Mouse (Mus musculus) embryonic facial prominence, embryonic 13.5 days (tissue): ENCODE measurements around the gene Olfr311. TPM values are rescaled to one million over a fixed set of nuclear protein-coding genes. Genes with fewer than 3 reads are reported as not detected.
A peak's percentile ranks its signal among the peaks of the same experiment; 100 is the strongest.
"Not testable (repeated sequence)": the region's sequence is repeated elsewhere in the genome, so short reads cannot be mapped to it uniquely, and the experiment has no call there.

Experiments used
- ATAC-seq: fragments of 200-750 bp; cut with Nextera tagmentation; 2 replicates; pipeline ENCODE4 v1.8.0; 2017; ENCODE audit warnings: low read depth; ENCODE audit not compliant: insufficient number of reproducible peaks, insufficient read depth, low FRiP score, low TSS enrichment
- H3K27ac ChIP-seq: fragments of 300-500 bp; sonication (generic); 2 replicates; pipeline ENCODE4 v1.5.1; 2015; ENCODE audit warnings: moderate library complexity, mild to moderate bottlenecking, inconsistent platforms
- H3K27me3 ChIP-seq: fragments of 300-500 bp; sonication (generic); 2 replicates; pipeline ENCODE4 v1.6.1; 2015; ENCODE audit warnings: mild to moderate bottlenecking, inconsistent platforms
- H3K36me3 ChIP-seq: fragments of 300-500 bp; sonication (generic); 2 replicates; pipeline ENCODE4 v1.6.1; 2015; ENCODE audit warnings: mild to moderate bottlenecking, inconsistent platforms
- H3K4me1 ChIP-seq: fragments of 300-500 bp; sonication (generic); 2 replicates; pipeline ENCODE4 v1.6.1; 2015; ENCODE audit warnings: inconsistent platforms
- H3K4me2 ChIP-seq: fragments of 300-500 bp; sonication (generic); 2 replicates; pipeline ENCODE4 v1.6.1; 2015; ENCODE audit warnings: moderate library complexity, mild to moderate bottlenecking, inconsistent platforms
- H3K4me3 ChIP-seq: fragments of 300-500 bp; sonication (generic); 2 replicates; pipeline ENCODE4 v1.5.1; 2015; ENCODE audit warnings: mild to moderate bottlenecking, inconsistent platforms
- H3K9ac ChIP-seq: fragments of 300-500 bp; sonication (generic); 2 replicates; pipeline ENCODE4 v1.6.1; 2015; ENCODE audit warnings: mild to moderate bottlenecking, inconsistent platforms
- H3K9me3 ChIP-seq: fragments of 300-500 bp; sonication (generic); 2 replicates; pipeline ENCODE4 v1.6.1; 2016; ENCODE audit warnings: inconsistent platforms
- WGBS: fragments of 180-500 bp; shearing (Covaris S2); methylation state at CpG from one replicate; pipeline ENCODE4 v1.1.7; 2015; ENCODE audit warnings: mixed read lengths; 5-methylcytosine and 5-hydroxymethylcytosine counted together
- polyA plus RNA-seq: library from polyadenylated mRNA; unstranded; fragments of >200 nt; fragmentation: Nextera tagmentation; extraction: Ambion mirVana; gene quantifications from 2 replicates; pipeline ENCODE4 v1.2.1, GENCODE M21; 2015

The Olfr311 gene
- polyA plus RNA-seq, 1 experiment from 2014 or later: not detected

DNA sequence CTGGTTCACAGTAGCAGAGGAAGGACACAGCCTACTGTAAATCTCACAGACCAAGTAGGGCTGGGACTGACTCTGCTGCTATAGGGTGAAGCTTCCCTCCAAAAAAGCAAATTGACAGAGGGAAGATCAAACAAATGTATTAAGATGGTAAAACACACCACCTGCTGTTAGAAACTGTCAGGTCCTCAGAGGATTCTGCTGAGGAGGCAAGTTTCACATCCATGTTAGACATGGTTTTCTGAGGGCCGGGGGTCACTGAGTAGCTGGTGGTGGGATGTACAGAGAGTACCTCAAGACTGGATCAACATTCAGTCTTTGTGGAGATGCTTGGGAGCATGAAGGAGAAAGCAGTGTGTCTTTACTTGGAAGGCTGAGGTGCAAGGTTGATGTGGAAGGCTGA is 23.4 kb upstream of the Olfr311 start:
- H3K4me2 ChIP-seq: no peak overlapping the region
- no peak overlapping the region for H3K27ac ChIP-seq
- H3K9ac ChIP-seq: no peak overlapping the region
- 79% methylated on average over 1 of the region's 1 CpGs for WGBS
- no peaks in the 10 kb centered on the region for H3K27me3 ChIP-seq
- no peak overlapping the region for H3K4me3 ChIP-seq
- H3K36me3 ChIP-seq: no peaks in the 10 kb centered on the region
- no peaks in the 10 kb centered on the region for H3K9me3 ChIP-seq
- H3K4me1 ChIP-seq: no peaks in the 10 kb centered on the region
- no peak for ATAC-seq

DNA sequence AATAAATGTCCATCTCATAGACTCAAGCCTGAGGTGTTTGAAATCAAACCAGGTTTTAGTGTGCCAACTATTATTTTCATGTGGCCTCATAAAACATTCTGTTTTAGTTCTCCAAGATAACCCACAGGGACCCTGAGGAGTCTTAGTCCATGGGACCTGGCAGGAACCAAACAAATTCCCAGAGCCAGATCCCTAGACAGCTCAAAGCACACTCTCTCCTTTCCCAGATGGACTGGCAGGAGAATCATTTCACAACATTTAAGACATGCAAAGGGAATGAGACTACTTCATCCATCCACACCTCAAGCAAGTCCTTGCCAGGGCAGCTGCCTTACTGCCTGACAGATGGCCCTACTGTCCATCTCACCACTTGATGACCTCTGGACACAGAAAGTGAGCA is 10.1 kb upstream of the Olfr311 start, which contains the start of gene Olfr312:
TSS of gene Olfr312 (plus strand) at position 301 of the 400 bp plus-strand sequence.
- not testable (repeated sequence) for H3K36me3 ChIP-seq, H3K4me1 ChIP-seq, H3K4me2 ChIP-seq, H3K27ac ChIP-seq, H3K27me3 ChIP-seq, ATAC-seq, H3K9me3 ChIP-seq, H3K4me3 ChIP-seq, H3K9ac ChIP-seq

DNA sequence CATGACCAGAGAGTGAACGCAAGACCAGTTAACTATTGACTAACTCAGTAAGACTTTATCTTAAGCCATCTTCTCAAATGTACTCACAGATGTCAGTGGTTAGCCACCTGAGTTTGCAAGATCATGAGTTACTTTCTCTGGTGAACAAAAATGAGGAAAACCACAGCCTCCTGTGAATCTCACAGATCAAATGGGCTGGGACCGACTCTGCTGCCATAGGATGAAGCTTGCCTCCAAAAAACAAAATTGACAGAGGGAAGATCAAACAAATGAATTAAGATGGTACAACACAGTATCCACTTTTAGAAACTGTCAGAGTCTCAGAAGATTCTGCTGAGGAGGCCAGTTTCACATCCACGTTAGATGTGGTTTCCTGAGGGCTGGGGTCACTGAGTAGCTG is 9.3 kb upstream of the Olfr311 start:
- H3K4me3 ChIP-seq: no peak overlapping the region
- no peak overlapping the region for H3K27ac ChIP-seq
- no peak overlapping the region for H3K4me2 ChIP-seq
- no peaks in the 10 kb centered on the region for H3K27me3 ChIP-seq
- no peaks in the 10 kb centered on the region for H3K4me1 ChIP-seq
- H3K36me3 ChIP-seq: no peaks in the 10 kb centered on the region
- no peak overlapping the region for H3K9ac ChIP-seq
- WGBS: 70% methylated on average over 3 of the region's 3 CpGs
- no peaks in the 10 kb centered on the region for H3K9me3 ChIP-seq
- ATAC-seq: no peak

GRCm38 (mm10) chr11:58832541-58832940 is 6.5 kb upstream of the Olfr311 start:
- WGBS: 66% methylated on average over 3 of the region's 3 CpGs
- not testable (repeated sequence) for H3K27ac ChIP-seq, H3K27me3 ChIP-seq, H3K9ac ChIP-seq, H3K9me3 ChIP-seq, H3K4me3 ChIP-seq, ATAC-seq, H3K36me3 ChIP-seq, H3K4me2 ChIP-seq, H3K4me1 ChIP-seq

DNA sequence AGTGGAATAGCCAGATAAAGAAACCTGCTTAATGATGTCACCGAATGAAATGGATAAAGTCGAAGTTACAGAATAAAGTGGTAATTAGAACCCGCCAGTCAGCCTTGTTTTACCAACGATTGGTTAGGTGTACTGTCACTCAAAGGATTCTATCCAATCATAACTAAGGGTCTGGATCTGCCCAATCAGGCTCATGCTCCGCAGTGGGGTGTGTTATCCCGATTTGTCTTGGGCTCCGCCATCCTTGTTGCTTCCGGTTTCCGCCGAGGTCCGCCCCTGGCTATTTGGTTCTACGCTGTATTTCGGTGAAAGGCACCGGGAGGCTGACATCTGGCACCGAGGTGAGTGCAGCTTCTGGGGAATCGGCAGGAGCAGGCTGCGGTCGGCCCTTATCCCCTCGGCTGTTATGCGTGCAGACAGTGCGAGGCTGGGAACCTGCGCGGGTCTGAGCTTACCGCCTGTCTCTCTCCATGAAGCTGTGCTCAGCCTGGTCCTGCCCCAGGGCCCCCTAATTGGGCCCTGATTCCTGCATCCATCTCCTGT is 7.9 kb downstream of the Olfr311 start, which contains the start of gene Gm12258:
TSS of gene Gm12258 (plus strand) at position 240 of the 543 bp plus-strand sequence.
- Histone ChIP-seq H3K4me3 (peak within 1 kb of the TSS; percentile 83), H3K36me3 (peaks cover 27% of the 10 kb centered on the region), H3K27me3 (no peaks in the 10 kb centered on the region), H3K4me1 (peaks cover 6% of the 10 kb centered on the region), H3K27ac (peak within 1 kb of the TSS; percentile 69), H3K9ac (peak within 1 kb of the TSS; percentile 86), H3K9me3 (no peaks in the 10 kb centered on the region), H3K4me2 (peak within 1 kb of the TSS; percentile 82)
- WGBS: under 1% methylated on average over 24 of the region's 24 CpGs
- ATAC-seq: peak; percentile 99

DNA sequence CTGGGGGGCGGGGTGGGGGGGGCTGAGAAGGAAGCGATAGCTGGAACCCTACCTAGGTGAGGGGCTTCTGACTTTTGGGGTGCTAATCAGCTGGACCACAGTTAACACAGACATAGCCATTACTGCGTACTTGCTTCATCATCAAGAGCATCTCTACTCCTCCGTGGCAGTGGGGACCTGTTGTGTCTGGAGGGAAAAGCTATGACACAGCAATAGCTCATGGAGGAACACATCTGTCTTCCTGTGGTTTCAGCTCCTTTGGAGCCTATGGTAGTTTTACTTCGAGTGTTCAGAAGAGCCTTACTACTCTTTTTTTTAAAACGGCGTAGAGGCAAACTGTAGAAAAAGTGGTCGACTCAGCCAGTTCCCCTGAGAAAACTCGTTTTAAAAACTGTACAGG is 8.6 kb downstream of the Olfr311 start:
- Histone ChIP-seq H3K4me1 (peaks cover 6% of the 10 kb centered on the region), H3K4me2 (peak overlapping the region; percentile 82), H3K27ac (no peak overlapping the region), H3K9me3 (no peaks in the 10 kb centered on the region), H3K36me3 (peaks cover 33% of the 10 kb centered on the region), H3K27me3 (no peaks in the 10 kb centered on the region), H3K9ac (peak overlapping the region; percentile 86), H3K4me3 (peak overlapping the region; percentile 83)
- WGBS: 37% methylated on average over 9 of the region's 9 CpGs
- ATAC-seq: no peak

DNA sequence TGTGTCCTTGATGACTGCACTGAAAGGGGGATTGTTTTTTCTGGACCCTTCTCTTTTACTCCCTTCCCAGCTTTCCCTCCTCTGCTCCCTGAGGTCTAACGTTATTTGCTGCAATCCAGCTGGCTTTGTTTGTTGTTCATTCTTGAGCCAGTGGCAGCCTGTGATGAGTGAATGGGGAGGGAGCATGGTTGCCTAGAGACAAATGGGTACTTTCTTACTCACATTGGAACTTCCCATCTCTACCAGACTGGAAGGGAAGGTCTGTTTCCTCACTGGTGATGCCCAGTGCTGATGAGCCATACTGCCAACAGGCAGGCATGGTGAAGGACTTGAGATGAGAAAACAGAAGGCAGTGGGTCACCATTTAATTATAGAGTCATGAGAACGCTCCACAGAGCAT is 10.7 kb downstream of the Olfr311 start:
- Histone ChIP-seq H3K9ac (no peak overlapping the region), H3K4me1 (peaks cover 6% of the 10 kb centered on the region), H3K27me3 (no peaks in the 10 kb centered on the region), H3K36me3 (peaks cover 49% of the 10 kb centered on the region), H3K9me3 (no peaks in the 10 kb centered on the region), H3K4me2 (no peak overlapping the region), H3K27ac (no peak overlapping the region), H3K4me3 (no peak overlapping the region)
- WGBS: 75% methylated on average over 2 of the region's 2 CpGs
- no peak for ATAC-seq

DNA sequence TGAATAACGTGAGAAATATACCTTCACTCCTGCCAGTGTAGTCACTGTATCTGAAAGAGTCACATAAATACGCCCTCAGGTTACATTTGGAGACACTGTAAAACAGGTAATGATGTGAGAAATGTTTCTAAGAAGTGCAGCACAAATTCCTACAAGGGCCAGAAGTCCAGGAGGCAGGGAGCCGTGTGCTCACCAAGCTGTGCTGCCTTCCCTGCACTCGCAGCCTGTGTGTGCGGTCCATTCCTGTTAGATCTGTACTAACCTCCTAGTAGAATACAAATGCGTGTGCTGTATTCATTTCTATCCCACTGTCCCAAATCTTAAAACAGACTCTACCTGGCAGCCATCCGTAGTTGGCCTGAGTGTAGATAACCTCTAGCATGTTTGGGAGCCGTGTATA is 21.7 kb downstream of the Olfr311 start:
- no peaks in the 10 kb centered on the region for H3K27me3 ChIP-seq
- no peak overlapping the region for H3K4me3 ChIP-seq
- peaks cover 54% of the 10 kb centered on the region for H3K36me3 ChIP-seq
- ATAC-seq: no peak
- H3K9ac ChIP-seq: no peak overlapping the region
- H3K4me2 ChIP-seq: no peak overlapping the region
- no peaks in the 10 kb centered on the region for H3K4me1 ChIP-seq
- no peak overlapping the region for H3K27ac ChIP-seq
- 94% methylated on average over 8 of the region's 8 CpGs for WGBS
- peaks cover 21% of the 10 kb centered on the region for H3K9me3 ChIP-seq

DNA sequence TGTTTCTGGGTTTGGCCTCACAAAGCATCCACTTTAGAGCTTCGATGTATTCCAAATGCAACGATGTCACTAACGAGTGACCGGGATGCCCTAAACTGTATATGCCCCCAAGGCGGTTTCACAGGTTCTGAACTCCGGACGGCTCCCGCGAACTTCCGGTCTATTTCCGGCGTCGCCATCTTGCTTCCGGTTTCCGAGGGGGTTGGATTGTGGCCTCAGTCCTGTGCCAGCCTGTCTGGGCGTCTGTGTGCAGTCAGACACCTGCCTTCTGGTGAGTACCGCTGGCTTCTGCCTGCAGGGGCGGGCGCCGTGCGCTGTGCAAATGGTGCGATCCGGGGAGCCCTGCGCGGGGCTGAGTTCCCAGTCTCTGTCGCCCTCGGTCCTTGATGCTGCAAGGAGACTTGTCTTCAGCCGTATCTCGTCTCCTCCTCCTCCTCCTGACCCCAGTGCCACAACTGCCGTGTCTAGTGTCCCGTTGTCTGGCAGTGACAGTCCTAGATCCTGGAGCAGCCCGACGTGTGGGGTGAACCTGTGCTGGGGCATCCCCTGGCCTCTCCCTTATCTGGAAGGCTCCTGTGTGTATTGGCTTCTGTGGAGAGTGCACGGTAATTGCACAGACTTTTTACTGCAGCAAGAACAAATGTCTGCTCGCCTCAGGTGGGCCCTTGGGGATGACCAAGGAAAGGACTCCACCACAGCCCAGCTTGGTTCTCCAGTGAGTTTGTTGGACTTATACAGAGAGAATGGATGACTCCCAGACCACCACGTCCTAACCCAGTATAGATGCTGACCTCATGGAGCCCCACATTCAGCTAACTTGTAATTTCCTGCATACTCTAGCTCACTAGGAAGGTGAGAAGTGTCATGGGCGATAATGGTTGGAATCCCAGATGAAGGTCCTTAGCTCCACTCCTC is 28.2 kb downstream of the Olfr311 start, which contains the start of gene 2810021J22Rik:
TSS of gene 2810021J22Rik (plus strand) at position 178 of the 915 bp plus-strand sequence.
- Histone ChIP-seq H3K4me3 (peak within 1 kb of the TSS; percentile 75), H3K36me3 (peaks cover 27% of the 10 kb centered on the region), H3K27ac (peak within 1 kb of the TSS; percentile 83), H3K9me3 (no peaks in the 10 kb centered on the region), H3K4me2 (peak within 1 kb of the TSS; percentile 82), H3K4me1 (peaks cover 12% of the 10 kb centered on the region), H3K9ac (peak within 1 kb of the TSS; percentile 80), H3K27me3 (no peaks in the 10 kb centered on the region)
- WGBS: 5% methylated on average over 37 of the region's 37 CpGs
- peak; percentile 86 for ATAC-seq

GRCm38 (mm10) chr11:58867954-58868330 is 28.9 kb downstream of the Olfr311 start:
- WGBS: 77% methylated on average over 6 of the region's 6 CpGs
- Histone ChIP-seq H3K9ac (peak overlapping the region; percentile 80; the same call in 1 of the 2 replicates), H3K36me3 (peaks cover 28% of the 10 kb centered on the region), H3K27me3 (no peaks in the 10 kb centered on the region), H3K4me3 (peak overlapping the region; percentile 75), H3K4me2 (peak overlapping the region; percentile 82), H3K27ac (0 out of 2 replicates have a peak overlapping the region, but pooled peaks have one; percentile 8), H3K9me3 (no peaks in the 10 kb centered on the region), H3K4me1 (peaks cover 12% of the 10 kb centered on the region)
- ATAC-seq: no peak

- no peaks in the 10 kb centered on the region for H3K9me3 ChIP-seq
- 92% methylated on average over 4 of the region's 4 CpGs for WGBS
- H3K4me2 ChIP-seq: no peak overlapping the region
- no peaks in the 10 kb centered on the region for H3K27me3 ChIP-seq
- no peak for ATAC-seq
- H3K4me1 ChIP-seq: peaks cover 12% of the 10 kb centered on the region
- H3K27ac ChIP-seq: no peak overlapping the region
- H3K36me3 ChIP-seq: peaks cover 34% of the 10 kb centered on the region
- no peak overlapping the region for H3K9ac ChIP-seq
- no peak overlapping the region for H3K4me3 ChIP-seq
These were observed 31.9 kb downstream of the Olfr311 start for GRCm38 (mm10) chr11:58870961-58871360.

DNA sequence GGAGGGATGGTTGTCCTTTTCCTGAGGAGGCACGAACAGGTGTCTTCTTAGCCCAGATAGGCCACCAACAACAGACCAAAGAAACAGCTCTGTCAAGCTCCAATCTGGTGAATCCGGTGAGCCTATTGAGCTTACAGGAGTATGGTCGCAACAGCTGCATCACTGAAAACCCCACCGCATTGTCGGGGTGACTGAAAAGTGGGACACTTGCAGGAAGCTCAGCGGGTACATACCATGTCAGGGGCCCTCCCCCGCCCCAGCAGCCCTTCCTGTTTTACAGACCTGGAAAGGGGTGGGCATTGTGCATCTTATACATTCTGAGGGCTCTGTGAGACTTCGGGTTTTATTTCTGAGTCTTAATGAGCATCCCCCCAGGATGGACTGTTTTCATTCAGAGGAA is 44.7 kb downstream of the Olfr311 start:
- Histone ChIP-seq H3K27ac (no peak overlapping the region), H3K4me2 (no peak overlapping the region), H3K9me3 (no peaks in the 10 kb centered on the region), H3K36me3 (peaks cover 42% of the 10 kb centered on the region), H3K4me3 (no peak overlapping the region), H3K4me1 (no peaks in the 10 kb centered on the region), H3K27me3 (no peaks in the 10 kb centered on the region), H3K9ac (no peak overlapping the region)
- WGBS: 84% methylated on average over 8 of the region's 8 CpGs
- no peak for ATAC-seq
